Mouse (Mus musculus) erythroblast, embryonic 14.5 days (primary cell): ENCODE measurements around the gene Abcd3.

ENCODE experiments used
- GATA1 ChIP-seq: IDR thresholded peaks from 2 replicates; pipeline ENCODE4 v1.6.1; 2012; ENCODE audit warnings: low read length, inconsistent platforms, mixed read lengths
- TAL1 ChIP-seq: IDR thresholded peaks from 3 replicates; pipeline ENCODE4 v1.6.1; 2012; ENCODE audit warnings: low read length, inconsistent platforms, mixed read lengths

- no peak for TF ChIP-seq TAL1
- TF ChIP-seq GATA1: no peak
Measured at GRCm38 (mm10) chr3:121735542-121735941, 79.6 kb downstream of the Abcd3 start.
